Mouse (Mus musculus) ZHBTc4 (cell line): ENCODE measurements around the gene Tmem63a.
"Not testable (repeated sequence)": the region's sequence is repeated elsewhere in the genome, so short reads cannot be mapped to it uniquely, and the experiment has no call there.

ENCODE experiments used
- DNase-seq: peaks from one replicate; pipeline ENCODE4 v3.0.0-alpha.2; 2011; ENCODE audit warnings: low read depth, low spot score

Tmem63a gene

DNA sequence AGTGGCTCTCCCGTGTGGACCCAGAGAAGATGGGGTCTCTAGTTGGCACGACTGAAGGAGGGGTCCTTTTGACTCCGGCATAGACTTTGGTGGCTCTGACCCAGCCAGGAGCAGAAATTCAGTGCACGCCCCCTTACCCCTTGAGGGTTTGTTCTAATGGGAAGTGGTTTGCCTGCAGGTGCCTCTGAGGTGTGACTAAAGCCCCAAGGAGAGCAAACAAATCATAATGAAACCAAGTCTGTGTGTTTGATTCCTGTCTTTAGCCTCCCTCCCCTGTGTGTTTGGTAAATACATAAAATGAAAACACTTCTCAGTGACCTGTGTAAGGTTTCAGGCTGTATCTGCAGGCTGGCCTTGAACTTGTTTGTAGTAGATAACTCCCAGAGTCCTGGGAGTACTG is 15.9 kb upstream of the Tmem63a start:
- DNase-seq, result no peak

- no peak for DNase-seq
Observed at GRCm38 (mm10) chr1:180929599-180929998, 12.5 kb upstream of the Tmem63a start.

- DNase-seq, result no peak
Observed at GRCm38 (mm10) chr1:180931106-180931505, 11.0 kb upstream of the Tmem63a start.

- peak; percentile 77 for DNase-seq
Observed at GRCm38 (mm10) chr1:180933659-180934058, 8.5 kb upstream of the Tmem63a start.

DNA sequence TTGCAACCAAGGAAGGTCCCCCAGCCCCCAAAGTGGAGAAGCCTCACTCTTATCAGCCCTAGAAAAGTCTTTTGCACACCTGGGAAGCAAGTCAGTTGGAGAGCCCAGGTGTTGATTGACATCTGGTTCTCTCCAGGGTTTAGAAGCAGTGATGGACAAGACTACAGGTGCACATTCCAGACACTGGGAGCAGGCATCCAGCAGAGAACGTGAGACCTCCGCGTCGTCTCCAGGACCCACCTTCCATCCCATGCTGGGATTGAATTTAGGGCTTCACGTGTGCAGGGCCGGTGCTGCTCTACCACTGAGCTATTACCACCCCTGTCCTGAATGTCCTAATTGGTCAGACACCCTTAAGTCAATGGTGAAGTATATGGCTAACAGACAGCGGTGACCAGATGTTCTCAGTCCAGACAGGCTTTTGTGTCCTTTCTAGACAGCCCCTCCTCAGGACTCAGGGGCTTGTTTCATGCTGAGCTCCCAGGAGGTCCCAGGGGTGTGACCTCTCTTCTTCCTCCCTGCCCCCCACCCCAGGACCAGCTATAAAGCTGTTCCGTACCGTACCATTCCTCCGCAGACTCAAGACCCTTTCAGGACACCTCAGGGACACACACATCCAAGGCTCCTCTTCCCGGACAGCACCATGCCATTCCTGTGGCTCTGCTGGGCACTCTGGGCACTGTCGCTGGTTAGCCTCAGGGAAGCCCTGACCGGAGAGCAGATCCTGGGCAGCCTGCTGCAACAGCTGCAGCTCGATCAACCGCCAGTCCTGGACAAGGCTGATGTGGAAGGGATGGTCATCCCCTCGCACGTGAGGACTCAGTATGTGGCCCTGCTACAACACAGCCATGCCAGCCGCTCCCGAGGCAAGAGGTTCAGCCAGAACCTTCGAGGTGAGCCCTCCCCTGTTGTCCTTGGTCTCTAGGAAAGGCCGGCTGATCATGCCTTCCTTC is 7.4 kb upstream of the Tmem63a start, which contains the start of gene Lefty1:
Gene Lefty1, plus strand, starts transcription at position 556 of the 953 bp plus-strand sequence.
- peak; percentile 54 for DNase-seq

GRCm38 (mm10) chr1:180936610-180937398 is 5.3 kb upstream of the Tmem63a start:
- DNase-seq, result peak; percentile 67

GRCm38 (mm10) chr1:180937631-180938030 is 4.5 kb upstream of the Tmem63a start:
- DNase-seq, result peak; percentile 40

GRCm38 (mm10) chr1:180938781-180939180 is 3.4 kb upstream of the Tmem63a start:
- DNase-seq, result not testable (repeated sequence)

- DNase-seq, result no peak
Observed at GRCm38 (mm10) chr1:180940776-180941460, 1.2 kb upstream of the Tmem63a start.

DNA sequence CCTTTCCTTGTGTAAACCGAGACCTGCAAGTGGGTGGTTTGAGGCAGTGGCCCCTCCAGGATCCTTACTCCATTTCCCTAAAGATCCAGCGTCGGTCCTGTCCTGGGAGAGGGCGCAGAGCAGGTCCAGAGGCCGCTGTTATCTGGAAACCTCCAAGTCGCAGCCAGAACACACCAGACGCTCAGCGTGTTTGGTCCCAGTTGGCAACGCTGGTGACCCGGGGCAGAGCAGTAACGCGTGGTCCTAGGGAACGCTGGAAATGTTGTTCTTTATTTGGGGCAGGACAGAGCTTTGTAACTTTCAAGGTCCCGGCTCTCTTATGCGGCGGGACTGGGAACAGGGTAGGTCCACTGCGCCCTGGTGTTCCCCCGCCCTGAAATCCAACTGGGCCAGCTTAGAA is 418 bp upstream of the Tmem63a start:
- no peak for DNase-seq

- DNase-seq, result no peak
Observed at GRCm38 (mm10) chr1:180943032-180943644, 994 bp downstream of the Tmem63a start.

DNA sequence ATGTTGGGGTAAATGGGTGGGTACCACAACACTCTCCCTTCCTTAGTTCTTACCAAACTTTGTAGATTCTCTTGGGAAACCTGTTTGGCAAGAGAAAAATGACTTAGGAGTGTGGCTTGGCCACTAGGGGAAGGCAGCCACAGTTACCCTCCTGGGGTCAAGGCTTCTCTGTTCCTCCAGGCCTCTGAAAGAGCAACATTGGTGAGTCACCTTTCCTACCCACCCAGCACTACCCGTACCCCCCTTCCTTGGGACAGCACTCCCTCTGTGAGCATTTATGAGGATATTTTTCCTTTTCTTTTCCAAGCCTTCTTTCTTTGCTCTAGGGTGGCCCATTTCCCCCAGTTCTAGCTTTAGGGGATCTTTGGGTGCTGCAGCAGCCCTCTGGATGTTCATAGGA is 1.8 kb downstream of the Tmem63a start:
- DNase-seq, result no peak

GRCm38 (mm10) chr1:180944553-180944952 is 2.4 kb downstream of the Tmem63a start:
- DNase-seq, result no peak

- peak; percentile 84 for DNase-seq
Observed at GRCm38 (mm10) chr1:180945001-180945980, 3.1 kb downstream of the Tmem63a start.

DNA sequence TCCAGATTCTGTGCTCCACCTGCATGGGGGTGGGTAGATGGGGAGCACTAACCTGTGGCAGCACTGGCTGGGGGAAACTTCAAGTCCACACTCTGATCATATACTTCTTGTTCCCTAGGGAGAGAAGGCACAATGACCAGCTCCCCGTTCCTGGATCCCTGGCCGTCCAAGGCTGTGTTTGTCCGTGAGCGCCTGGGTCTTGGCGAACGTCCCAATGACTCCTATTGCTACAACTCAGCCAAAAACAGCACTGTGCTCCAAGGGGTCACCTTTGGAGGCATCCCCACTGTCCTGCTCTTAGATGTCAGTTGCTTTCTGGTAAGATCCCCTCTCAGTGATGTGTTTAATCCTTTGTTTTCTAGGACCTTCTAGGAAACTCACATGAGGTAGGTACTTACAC is 4.3 kb downstream of the Tmem63a start:
- no peak for DNase-seq

- no peak for DNase-seq
Observed at GRCm38 (mm10) chr1:180952085-180952746, 10.1 kb downstream of the Tmem63a start.

DNA sequence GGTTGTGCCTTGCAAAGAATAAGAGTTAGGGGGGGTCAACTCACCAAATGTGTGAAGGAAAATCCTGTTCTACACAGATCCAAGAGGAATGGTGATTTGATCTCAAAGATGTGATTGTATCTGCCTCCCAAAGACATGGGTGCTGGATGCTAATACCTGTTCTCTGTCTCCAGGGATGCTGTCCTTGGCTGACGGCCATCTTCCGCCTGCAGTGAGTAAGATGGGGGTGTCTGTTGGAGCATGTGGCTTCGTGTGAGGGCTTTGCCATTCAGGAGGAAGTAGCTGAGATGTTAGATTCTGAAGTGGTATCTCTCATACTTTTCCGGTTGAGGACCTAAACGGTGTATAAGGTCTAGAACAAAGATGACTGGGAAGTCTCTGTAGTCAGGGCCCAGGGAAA is 10.7 kb downstream of the Tmem63a start:
- no peak for DNase-seq

- DNase-seq, result no peak
Observed at GRCm38 (mm10) chr1:180956401-180956800, 14.3 kb downstream of the Tmem63a start.

- DNase-seq, result no peak
Observed at GRCm38 (mm10) chr1:180956973-180957381, 14.8 kb downstream of the Tmem63a start.

GRCm38 (mm10) chr1:180957989-180958388 is 15.8 kb downstream of the Tmem63a start:
- no peak for DNase-seq
